Mouse (Mus musculus): ENCODE data around the gene Fxyd5.

GRCm38 (mm10) chr7:31028609-31029008, 13.7 kb downstream of the Fxyd5 start:
- TF ChIP-seq EP300 (IDR thresholded peaks at IDR 0.05; ENCODE audit: insufficient read depth, low read depth, low read length) (no peak), POLR2A (IDR thresholded peaks at IDR 0.05; ENCODE audit: insufficient read depth, low read depth, low read length) (no peak)

All from heart, adult 2 months (tissue).